Mouse (Mus musculus) heart, embryonic 15.5 days (tissue): Measurements from ENCODE around the gene Slc25a39. TPM values are rescaled to one million over a fixed set of nuclear protein-coding genes. Genes with fewer than 3 reads are reported as not detected.
"Not testable (repeated sequence)": the region's sequence is repeated elsewhere in the genome, so short reads cannot be mapped to it uniquely, and the experiment has no call there.

ENCODE experiments used
- ATAC-seq: fragments of 200-750 bp; cut with Nextera tagmentation; replicated peaks from 2 replicates; pipeline ENCODE4 v1.8.0; 2017; ENCODE audit warnings: low read depth, moderate TSS enrichment; ENCODE audit not compliant: insufficient number of reproducible peaks, insufficient read depth, low FRiP score
- H3K27ac ChIP-seq: fragments of 300-500 bp; sonication (generic); 2 replicates; pipeline ENCODE4 v1.5.1; 2015; ENCODE audit warnings: mild to moderate bottlenecking, inconsistent platforms
- H3K27me3 ChIP-seq: fragments of 300-500 bp; sonication (generic); 2 replicates; pipeline ENCODE4 v1.6.1; 2015; ENCODE audit warnings: inconsistent platforms
- H3K36me3 ChIP-seq: fragments of 300-500 bp; sonication (generic); 2 replicates; pipeline ENCODE4 v1.6.1; 2015; ENCODE audit warnings: mild to moderate bottlenecking, inconsistent platforms
- H3K4me1 ChIP-seq: fragments of 300-500 bp; sonication (generic); replicated peaks from 2 replicates; pipeline ENCODE4 v1.6.1; 2015; ENCODE audit warnings: inconsistent platforms
- H3K4me2 ChIP-seq: fragments of 300-500 bp; sonication (generic); 2 replicates; pipeline ENCODE4 v1.6.1; 2015; ENCODE audit warnings: inconsistent platforms, mild to moderate bottlenecking, moderate library complexity
- H3K4me3 ChIP-seq: fragments of 300-500 bp; sonication (generic); 2 replicates; pipeline ENCODE4 v1.5.1; 2015; ENCODE audit warnings: mild to moderate bottlenecking, inconsistent platforms
- H3K9ac ChIP-seq: fragments of 300-500 bp; sonication (generic); 2 replicates; pipeline ENCODE4 v1.6.1; 2015; ENCODE audit warnings: mild to moderate bottlenecking, inconsistent platforms
- H3K9me3 ChIP-seq: fragments of 300-500 bp; sonication (generic); replicated peaks from 2 replicates; pipeline ENCODE4 v1.6.1; 2016; ENCODE audit warnings: inconsistent platforms
- WGBS: fragments of 180-500 bp; shearing (Covaris S2); methylation state at CpG from one replicate; pipeline ENCODE4 v1.1.7; 2015; ENCODE audit warnings: mixed read lengths; 5-methylcytosine and 5-hydroxymethylcytosine counted together
- polyA plus RNA-seq: library from polyadenylated mRNA; unstranded; fragments of >200 nt; fragmentation: Nextera tagmentation; extraction: Ambion mirVana; gene quantifications from 2 replicates; pipeline ENCODE4 v1.2.1, GENCODE M21; 2015

The Slc25a39 gene
- polyA plus RNA-seq, 1 experiment from 2014 or later, result 293 TPM

GRCm38 (mm10) chr11:102393238-102393634 lies 14.5 kb downstream of the Slc25a39 start, which contains the start of gene Rundc3a:
Rundc3a (plus strand) TSS chr11:102393403.
- Histone ChIP-seq H3K9ac (peak within 1 kb of the TSS; percentile 23; the same call in 1 of the 2 replicates), H3K4me3 (peak within 1 kb of the TSS; percentile 43), H3K4me1 (peaks cover 18% of the 10 kb centered on the region), H3K36me3 (no peaks in the 10 kb centered on the region), H3K4me2 (peak within 1 kb of the TSS; percentile 81), H3K27ac (no peak within 1 kb of the TSS), H3K27me3 (peaks cover 37% of the 10 kb centered on the region), H3K9me3 (no peaks in the 10 kb centered on the region)
- peak; percentile 61 for ATAC-seq
- under 1% methylated on average over 30 of the region's 34 CpGs for WGBS

DNA sequence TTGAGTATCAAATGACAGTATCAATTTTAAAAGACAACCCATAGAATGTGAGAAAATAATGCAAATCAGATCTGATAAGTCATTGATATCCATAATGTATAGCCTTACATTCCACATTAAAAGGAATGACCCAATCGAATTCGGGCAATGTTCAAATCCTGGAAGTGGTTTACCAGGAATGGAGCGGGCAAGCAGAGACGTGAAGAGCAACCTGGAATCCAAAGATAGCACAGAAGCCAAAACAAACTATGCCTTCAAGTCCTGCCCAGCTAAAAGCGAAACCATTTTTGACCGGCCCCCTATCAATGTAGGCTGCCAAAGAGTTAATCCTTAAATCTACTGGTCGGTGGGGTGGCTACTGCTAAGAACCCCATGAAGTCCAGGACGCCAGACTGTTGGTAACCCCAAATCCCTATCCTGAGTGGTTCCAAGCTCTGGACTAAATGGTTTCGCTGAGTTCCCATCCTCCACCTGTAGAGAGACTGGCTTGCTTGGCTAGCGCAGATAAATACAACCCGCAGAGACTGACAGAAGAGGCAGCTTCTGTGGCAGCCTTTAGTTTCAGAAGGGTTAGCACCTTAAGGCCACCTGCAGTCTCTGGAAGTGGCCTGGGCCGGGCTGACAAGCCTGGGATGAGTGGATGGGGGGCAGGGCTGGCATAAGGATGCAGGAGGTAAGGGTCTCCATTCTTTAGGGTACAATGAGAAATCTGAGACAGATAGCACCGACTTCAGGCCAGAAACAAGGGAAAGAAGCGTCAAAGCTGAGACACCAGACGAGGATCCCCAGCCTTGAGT lies 15.1 kb downstream of the Slc25a39 start:
- H3K9me3 ChIP-seq, result no peaks in the 10 kb centered on the region
- H3K27me3 ChIP-seq, result peaks cover 31% of the 10 kb centered on the region
- H3K36me3 ChIP-seq, result no peaks in the 10 kb centered on the region
- H3K4me2 ChIP-seq, result peak overlapping the region; percentile 81
- H3K27ac ChIP-seq, result no peak overlapping the region
- no peak overlapping the region for H3K9ac ChIP-seq
- peak; percentile 13; the same call in 1 of the 2 replicates for ATAC-seq
- 15% methylated on average over 15 of the region's 15 CpGs for WGBS
- peak overlapping the region; percentile 43 for H3K4me3 ChIP-seq
- H3K4me1 ChIP-seq, result peaks cover 18% of the 10 kb centered on the region

DNA sequence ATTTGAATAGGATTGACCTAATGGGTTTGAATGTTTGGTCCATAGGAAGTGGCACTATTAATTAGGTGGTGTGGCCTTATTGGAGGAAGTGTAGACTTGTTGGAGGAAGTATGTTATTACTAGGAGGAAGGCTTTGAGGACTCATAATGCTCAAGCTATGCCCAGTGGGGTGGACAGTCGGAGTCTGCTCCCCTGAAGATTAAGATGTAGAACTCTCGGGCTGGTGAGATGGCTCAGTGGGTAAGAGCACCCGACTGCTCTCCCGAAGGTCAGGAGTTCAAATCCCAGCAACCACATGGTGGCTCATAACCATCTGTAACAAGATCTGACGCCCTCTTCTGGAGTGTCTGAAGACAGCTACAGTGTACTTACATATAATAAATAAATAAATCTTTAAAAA lies 18.3 kb downstream of the Slc25a39 start:
- peaks cover 18% of the 10 kb centered on the region for H3K4me1 ChIP-seq
- not testable (repeated sequence) for H3K27me3 ChIP-seq, H3K9ac ChIP-seq, H3K27ac ChIP-seq, ATAC-seq, H3K9me3 ChIP-seq, H3K4me3 ChIP-seq, H3K36me3 ChIP-seq, H3K4me2 ChIP-seq
- 79% methylated on average over 4 of the region's 5 CpGs for WGBS

GRCm38 (mm10) chr11:102386121-102386520 lies 21.6 kb downstream of the Slc25a39 start:
- Histone ChIP-seq H3K9ac (no peak overlapping the region), H3K36me3 (no peaks in the 10 kb centered on the region), H3K4me1 (no peaks in the 10 kb centered on the region), H3K9me3 (no peaks in the 10 kb centered on the region), H3K4me2 (no peak overlapping the region), H3K27me3 (0 out of 2 replicates have a peak, but pooled peaks cover 3% of the 10 kb centered on the region), H3K4me3 (no peak overlapping the region), H3K27ac (no peak overlapping the region)
- WGBS, result 58% methylated on average over 5 of the region's 5 CpGs
- ATAC-seq, result no peak

- H3K4me1 ChIP-seq, result no peaks in the 10 kb centered on the region
- 0 out of 2 replicates have a peak, but pooled peaks cover 3% of the 10 kb centered on the region for H3K27me3 ChIP-seq
- no peaks in the 10 kb centered on the region for H3K9me3 ChIP-seq
- H3K4me3 ChIP-seq, result no peak overlapping the region
- H3K36me3 ChIP-seq, result no peaks in the 10 kb centered on the region
- H3K4me2 ChIP-seq, result no peak overlapping the region
- 40% methylated on average over 4 of the region's 4 CpGs for WGBS
- ATAC-seq, result no peak
- H3K27ac ChIP-seq, result no peak overlapping the region
- H3K9ac ChIP-seq, result no peak overlapping the region
Observed at GRCm38 (mm10) chr11:102385075-102385474, 22.7 kb downstream of the Slc25a39 start.

GRCm38 (mm10) chr11:102384418-102384817 lies 23.3 kb downstream of the Slc25a39 start:
- Histone ChIP-seq H3K4me1 (no peaks in the 10 kb centered on the region), H3K4me3 (no peak overlapping the region), H3K27ac (no peak overlapping the region), H3K36me3 (no peaks in the 10 kb centered on the region), H3K9ac (no peak overlapping the region), H3K27me3 (0 out of 2 replicates have a peak, but pooled peaks cover 3% of the 10 kb centered on the region), H3K9me3 (no peaks in the 10 kb centered on the region), H3K4me2 (no peak overlapping the region)
- no peak for ATAC-seq
- WGBS, result 70% methylated on average over 2 of the region's 2 CpGs

DNA sequence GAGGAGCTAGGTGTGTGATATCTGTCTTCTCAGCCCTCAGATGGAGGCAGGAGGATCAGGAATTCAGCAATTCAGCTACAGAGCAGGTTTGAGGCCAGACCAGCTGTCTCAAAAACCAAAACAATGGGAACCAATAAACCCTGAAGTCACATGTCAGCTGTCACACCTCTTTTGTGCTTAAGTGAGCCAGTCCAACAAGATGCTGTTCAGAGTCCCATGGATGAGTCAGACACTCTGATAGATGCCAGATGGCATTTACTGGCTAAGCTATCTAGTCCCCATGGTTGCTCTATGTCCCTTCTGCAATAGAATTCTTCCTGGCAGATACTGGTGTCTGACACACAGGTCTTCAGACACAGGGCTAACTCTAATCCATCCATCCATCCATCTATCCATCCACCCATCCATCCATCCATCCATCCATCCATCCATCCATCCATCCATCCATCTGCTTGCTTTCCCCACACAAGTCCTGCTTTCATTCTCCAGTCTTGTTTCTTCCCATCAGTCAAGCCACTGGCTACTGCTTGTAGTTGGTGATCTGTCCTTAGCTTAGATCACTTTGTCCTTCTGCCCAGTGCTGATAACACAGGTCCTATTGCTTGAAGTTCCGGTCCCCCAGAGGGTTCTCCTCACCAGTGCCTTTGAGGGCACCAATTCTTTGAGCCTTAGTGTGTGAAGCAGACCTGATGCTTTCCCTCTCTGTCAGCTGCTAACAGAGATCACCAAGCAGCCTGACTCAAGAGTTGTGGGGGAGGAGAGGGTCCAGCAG lies 24.2 kb downstream of the Slc25a39 start:
- H3K4me3 ChIP-seq, result no peak overlapping the region
- H3K27me3 ChIP-seq, result 0 out of 2 replicates have a peak, but pooled peaks cover 3% of the 10 kb centered on the region
- H3K4me1 ChIP-seq, result no peaks in the 10 kb centered on the region
- no peaks in the 10 kb centered on the region for H3K36me3 ChIP-seq
- ATAC-seq, result no peak
- no peaks in the 10 kb centered on the region for H3K9me3 ChIP-seq
- no peak overlapping the region for H3K4me2 ChIP-seq
- H3K9ac ChIP-seq, result no peak overlapping the region
- 44% methylated on average over 1 of the region's 1 CpGs for WGBS
- no peak overlapping the region for H3K27ac ChIP-seq

GRCm38 (mm10) chr11:102382794-102383193 lies 25.0 kb downstream of the Slc25a39 start:
- Histone ChIP-seq H3K36me3 (no peaks in the 10 kb centered on the region), H3K27me3 (0 out of 2 replicates have a peak, but pooled peaks cover 3% of the 10 kb centered on the region), H3K9ac (no peak overlapping the region), H3K4me3 (no peak overlapping the region), H3K4me2 (no peak overlapping the region), H3K4me1 (no peaks in the 10 kb centered on the region), H3K27ac (no peak overlapping the region), H3K9me3 (no peaks in the 10 kb centered on the region)
- 86% methylated on average over 3 of the region's 3 CpGs for WGBS
- no peak for ATAC-seq

GRCm38 (mm10) chr11:102381341-102382100 lies 26.2 kb downstream of the Slc25a39 start:
- Histone ChIP-seq H3K27ac (no peak overlapping the region), H3K4me1 (peaks cover 2% of the 10 kb centered on the region; the same call in 1 of the 2 replicates), H3K9ac (no peak overlapping the region), H3K4me2 (no peak overlapping the region), H3K4me3 (no peak overlapping the region), H3K36me3 (no peaks in the 10 kb centered on the region), H3K27me3 (0 out of 2 replicates have a peak, but pooled peaks cover 3% of the 10 kb centered on the region), H3K9me3 (no peaks in the 10 kb centered on the region)
- 50% methylated on average over 4 of the region's 4 CpGs for WGBS
- ATAC-seq, result no peak

- no peak overlapping the region for H3K4me3 ChIP-seq
- H3K4me2 ChIP-seq, result no peak overlapping the region
- no peak overlapping the region for H3K27ac ChIP-seq
- no peaks in the 10 kb centered on the region for H3K36me3 ChIP-seq
- 55% methylated on average over 5 of the region's 5 CpGs for whole genome bisulfite sequencing
- H3K9ac ChIP-seq, result no peak overlapping the region
- 0 out of 2 replicates have a peak, but pooled peaks cover 3% of the 10 kb centered on the region for H3K27me3 ChIP-seq
- H3K9me3 ChIP-seq, result no peaks in the 10 kb centered on the region
- no peak for ATAC-seq
- H3K4me1 ChIP-seq, result peaks cover 17% of the 10 kb centered on the region
Observed at GRCm38 (mm10) chr11:102380091-102380490, 27.7 kb downstream of the Slc25a39 start.

- peaks cover 12% of the 10 kb centered on the region; the same call in 1 of the 2 replicates for H3K27me3 ChIP-seq
- H3K9me3 ChIP-seq, result no peaks in the 10 kb centered on the region
- H3K4me3 ChIP-seq, result no peak overlapping the region
- no peaks in the 10 kb centered on the region for H3K36me3 ChIP-seq
- ATAC-seq, result no peak
- WGBS, result 54% methylated on average over 12 of the region's 12 CpGs
- peaks cover 17% of the 10 kb centered on the region for H3K4me1 ChIP-seq
- no peak overlapping the region for H3K27ac ChIP-seq
- H3K4me2 ChIP-seq, result no peak overlapping the region
- H3K9ac ChIP-seq, result no peak overlapping the region
Observed at GRCm38 (mm10) chr11:102377186-102377585, 30.6 kb downstream of the Slc25a39 start.
